Mouse (Mus musculus) right cerebral cortex, adult 18-20 months (tissue): ENCODE measurements around the gene Rnf133.
A peak's percentile ranks its signal among the peaks of the same experiment; 100 is the strongest.

Source experiments
- DNase-seq: peaks from one replicate; pipeline ENCODE4 v3.0.0; 2022; ENCODE audit warnings: mixed read lengths

Gene Rnf133

DNA sequence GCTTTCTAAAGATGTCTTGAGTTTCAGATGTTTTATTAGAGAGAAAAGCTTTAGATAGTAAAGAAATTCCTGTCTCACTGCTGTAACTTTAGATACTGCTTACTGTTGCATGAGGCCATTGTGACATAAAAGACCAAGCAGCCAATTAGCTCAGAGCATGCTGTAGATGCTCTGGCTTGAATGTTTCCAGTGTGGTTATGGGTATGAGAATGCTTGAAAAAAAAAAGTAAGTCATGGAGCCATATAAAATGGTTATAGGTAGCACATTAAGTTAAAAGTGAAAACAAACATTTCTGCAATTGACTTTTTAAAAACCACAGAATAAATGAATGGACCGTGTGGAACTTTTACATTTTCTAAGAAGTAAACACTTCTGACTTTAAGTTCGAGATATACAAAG, at the start of gene Rnf133:
Gene Rnf133, minus strand, starts transcription at position 101 of the 400 bp plus-strand sequence.
- DNase-seq = no peak

DNA sequence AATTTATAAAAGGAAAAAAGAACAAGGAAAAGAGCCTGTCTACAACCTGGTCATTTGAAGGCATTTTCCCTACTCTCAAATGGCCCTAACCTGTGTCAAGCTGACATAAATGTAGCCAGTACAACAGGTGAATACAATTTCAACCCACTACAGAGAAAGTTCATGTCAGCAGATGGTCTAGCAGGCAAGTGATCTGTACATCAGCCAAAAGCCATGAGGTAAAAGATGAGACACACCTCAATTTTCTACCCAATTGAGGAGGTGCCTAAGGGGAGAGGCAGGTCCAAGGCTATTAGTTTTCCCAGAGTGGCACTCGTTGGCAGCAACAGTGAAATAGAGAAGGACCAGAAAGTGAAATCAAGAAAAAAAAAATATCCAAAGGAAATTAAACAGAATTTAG, 28.1 kb upstream of the Rnf133 start:
- DNase-seq = no peak

DNA sequence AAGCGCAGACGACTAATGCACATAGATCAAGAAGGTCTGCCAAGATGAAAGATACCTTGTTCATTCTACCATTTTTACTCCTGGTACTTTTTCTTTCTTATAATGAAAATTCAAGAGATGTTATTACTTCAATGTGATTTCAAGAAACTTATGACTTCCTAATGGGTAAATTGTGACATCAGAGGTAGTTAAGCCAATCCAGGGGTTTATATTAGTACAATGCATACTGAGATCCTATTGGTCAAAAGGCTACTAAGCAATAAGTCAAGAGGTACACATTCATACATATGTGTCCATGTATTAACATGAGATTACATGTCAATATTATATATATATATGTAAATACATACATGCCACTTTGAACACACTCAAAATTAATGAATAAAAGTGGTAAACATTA, 4.9 kb upstream of the Rnf133 start, which contains the start of gene Rnf148:
Gene Rnf148, minus strand, starts transcription at position 101 of the 400 bp plus-strand sequence.
- DNase-seq = no peak

DNA sequence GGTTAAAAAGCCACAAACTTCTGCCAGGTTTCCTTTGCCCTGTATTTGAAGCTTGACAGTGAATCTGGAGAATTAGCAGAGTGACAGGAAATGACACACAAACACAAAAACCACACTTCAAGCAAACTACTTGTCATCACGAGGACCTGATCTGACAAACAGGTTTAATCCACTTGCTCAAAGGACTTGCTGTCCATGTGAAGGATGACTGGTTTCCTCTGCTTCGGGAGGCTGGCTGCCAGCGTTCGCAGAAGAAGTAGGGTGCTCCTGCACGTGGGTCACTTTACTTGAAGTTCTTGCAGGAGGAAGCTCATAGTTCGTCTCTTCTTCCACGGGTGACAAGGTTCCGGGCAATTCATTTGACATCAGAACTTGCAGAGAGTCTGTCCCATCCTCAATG, 1.4 kb downstream of the Rnf133 start:
- DNase-seq = no peak

DNA sequence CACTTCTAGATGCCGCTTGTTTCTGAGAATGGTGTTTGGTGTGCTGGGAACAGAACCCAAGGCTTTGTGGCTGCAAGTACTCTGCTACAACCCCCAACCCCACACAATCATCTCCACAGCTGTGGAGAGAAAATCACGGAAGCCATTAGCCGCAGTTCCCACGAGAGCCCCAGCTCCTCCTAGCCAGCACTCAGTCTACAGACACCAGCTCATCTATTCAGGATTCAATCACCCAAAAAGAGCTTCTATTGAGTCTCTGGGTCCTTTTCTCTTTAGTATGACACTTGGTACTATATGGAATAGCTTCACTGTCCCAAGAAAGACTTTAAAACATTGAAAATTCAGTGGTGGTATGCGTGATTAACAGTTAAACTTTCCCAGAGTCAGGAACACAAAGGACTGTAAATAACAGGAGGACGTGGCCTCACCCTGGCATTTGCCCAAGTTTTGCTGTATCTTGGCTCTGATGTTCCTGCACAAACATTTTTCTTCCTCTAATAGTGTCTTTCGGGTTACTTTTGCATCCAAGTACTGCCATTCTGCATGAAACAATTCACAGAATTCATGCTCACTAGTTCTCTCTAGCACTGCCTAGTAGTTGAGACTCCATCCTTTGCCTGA, 2.4 kb downstream of the Rnf133 start:
- no peak for DNase-seq

DNA sequence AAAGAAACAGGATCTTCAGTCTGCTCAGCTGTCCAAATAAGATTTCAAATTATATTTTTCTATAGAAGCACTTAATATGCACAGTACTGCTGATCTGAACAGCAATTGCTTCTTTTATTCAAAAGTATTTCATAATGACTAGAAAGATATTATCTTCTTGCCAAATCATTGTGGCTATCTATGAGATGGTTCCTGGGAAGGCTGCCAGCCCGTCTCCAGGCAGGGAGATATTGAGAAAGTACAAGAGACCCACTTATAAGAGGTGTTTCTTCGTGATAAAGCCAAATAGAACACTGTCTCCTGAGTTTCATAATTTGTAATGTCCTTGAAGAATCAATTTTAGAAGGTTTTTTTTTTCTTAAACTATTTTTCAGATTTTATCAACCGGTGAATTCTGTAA, 13.0 kb downstream of the Rnf133 start:
- DNase-seq = peak; percentile 17

DNA sequence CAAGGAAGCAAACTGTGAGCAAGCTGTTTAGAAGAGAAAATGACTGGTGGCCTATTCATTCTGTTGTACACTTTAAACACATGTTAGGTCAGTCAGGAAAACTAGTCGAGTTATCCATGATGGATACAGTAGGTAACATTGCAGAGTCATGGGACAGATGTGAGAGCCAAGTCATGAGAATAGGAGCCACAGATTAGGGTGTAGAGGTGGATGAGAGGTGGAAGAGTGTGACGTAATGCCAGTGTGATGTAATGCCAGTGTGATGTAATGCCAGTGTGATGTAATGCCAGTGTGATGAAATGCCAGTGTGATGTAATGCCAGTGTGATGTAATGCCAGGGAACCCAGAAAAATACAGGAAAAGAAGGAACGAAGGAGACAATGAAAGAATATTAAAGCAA, 14.9 kb downstream of the Rnf133 start:
- DNase-seq = no peak

DNA sequence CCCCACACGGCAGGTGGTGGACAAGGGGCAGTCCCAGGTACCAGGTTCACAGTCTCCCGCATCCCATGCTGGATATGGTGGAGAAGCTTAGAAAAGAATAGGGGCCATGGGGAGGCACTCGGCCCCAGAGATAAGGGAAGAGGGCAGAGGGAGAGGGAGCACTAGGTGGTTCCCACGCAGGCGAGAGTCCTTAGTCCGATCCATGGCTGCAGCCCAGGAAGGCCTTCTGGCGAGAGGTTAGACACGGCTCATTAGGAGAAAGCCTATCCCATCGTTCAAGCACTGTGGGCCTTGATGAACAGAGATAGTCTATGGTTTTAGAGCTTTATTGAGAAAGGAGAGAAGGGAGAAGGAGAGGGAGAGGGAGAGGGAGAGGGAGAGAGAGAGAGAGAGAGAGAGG, 16.1 kb downstream of the Rnf133 start:
- DNase-seq = no peak

DNA sequence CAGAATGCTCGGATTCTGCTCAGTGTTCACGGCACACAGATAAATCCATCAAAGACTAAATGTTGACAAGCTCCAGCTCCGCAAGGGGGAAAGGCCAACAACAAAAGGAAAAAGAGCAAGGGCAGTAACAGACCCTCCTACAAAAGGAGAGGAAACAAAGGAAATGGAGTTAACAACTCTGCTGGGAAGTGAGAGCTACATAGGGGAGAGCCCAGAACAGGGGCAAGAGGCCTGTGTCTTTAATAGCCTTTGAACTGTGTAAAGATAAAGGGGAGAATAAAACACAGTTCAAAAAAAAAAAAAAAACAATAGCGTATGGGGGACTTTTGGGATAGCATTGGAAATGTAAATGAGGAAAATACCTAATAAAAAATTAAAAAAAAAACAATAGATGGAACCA, 19.6 kb downstream of the Rnf133 start:
- no peak for DNase-seq
